Mouse (Mus musculus) thymus, postnatal 4 days (tissue): ENCODE data around the gene Prss12.

Experiments used
- DNase-seq: peaks from one replicate; pipeline ENCODE4 v3.0.0; 2021

Prss12 gene

DNA sequence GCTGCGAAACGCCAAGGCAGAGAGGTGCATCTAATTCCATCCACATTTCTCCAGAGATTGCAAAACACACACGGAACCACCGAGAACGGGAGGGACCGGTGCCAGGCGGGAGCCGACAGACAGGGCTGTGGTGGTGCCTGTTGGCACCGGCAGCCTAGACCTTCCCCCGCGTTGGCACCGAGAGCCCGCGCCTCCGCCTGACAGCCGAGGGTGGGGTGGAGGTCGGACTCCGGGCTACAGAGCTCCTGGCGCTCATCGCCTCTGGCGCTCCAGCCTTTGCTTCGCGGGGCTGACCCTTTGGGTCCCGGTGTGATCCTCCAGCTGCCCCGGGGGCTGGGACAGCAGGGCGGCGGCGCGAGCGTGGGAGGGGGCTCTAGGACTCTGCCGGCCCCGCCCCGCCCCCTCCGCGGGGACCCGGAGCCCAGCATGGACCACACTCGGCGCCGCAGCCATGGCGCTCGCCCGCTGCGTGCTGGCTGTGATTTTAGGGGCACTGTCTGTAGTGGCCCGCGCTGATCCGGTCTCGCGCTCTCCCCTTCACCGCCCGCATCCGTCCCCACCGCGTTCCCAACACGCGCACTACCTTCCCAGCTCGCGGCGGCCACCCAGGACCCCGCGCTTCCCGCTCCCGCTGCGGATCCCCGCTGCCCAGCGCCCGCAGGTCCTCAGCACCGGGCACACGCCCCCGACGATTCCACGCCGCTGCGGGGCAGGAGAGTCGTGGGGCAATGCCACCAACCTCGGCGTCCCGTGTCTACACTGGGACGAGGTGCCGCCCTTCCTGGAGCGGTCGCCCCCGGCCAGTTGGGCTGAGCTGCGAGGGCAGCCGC lies at the start of gene Prss12:
Gene Prss12, plus strand, starts transcription at position 206 of the 830 bp plus-strand sequence.
- peak; percentile 30 for DNase-seq

DNA sequence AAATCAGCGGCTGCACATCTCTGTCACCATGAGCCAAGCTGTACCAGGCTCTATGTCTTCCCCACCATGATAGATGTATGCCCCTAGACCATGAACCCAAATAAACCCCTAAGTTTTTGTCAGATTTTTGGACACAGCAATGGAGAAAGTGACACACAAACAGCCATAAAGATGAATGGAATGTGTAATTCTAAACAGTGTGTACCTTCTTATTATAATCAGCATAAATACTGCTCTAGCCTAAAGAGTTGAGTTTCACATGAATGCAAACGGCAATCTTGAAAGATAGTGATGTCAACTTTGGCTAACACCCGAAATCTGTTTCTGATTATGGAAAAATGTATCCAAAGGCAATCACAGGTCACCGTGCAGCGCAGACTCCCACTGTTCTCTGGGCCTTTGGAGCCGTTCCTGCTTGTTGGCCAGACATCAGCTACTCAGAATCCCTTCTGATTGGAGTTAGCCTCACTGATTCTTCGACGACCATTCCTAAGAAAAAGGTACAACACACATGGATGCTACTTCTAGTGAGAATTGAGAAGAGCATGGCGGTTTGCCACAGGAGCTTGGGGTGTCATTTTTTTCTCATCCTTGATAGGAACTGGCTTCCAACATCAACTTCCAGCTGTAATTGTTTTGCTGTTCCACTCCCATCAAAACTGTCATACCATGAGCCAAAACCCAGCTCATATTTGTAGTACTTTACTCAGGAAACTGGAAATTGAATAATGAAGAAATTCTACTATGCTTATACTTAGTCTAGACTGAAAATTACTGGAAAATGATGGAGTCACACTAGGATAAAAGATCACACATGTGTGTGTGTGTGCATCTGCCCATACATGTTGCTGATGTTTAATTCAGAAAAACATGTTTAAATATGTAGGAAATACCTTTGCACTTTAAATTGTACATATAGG lies 48.9 kb upstream of the Prss12 start:
- no peak for DNase-seq

DNA sequence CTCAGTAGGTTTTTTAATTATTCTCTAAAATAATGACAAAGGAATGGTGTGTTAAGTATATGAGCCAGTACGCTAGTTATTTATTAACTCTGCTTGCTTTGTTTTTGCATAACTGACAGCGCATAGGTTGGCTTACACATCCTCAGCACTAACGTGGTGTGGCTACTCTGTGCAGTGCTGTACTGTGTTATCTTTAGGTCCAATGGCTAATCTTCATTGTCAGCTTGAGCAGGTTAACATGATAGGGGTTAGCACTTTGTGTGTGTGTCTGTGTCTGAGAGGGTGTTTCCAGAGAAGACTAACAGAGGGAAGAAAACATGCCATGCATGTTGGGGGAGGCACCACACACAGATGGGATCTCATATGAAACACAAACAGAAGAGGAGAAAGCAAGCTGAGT lies 41.8 kb upstream of the Prss12 start:
- DNase-seq = no peak

DNA sequence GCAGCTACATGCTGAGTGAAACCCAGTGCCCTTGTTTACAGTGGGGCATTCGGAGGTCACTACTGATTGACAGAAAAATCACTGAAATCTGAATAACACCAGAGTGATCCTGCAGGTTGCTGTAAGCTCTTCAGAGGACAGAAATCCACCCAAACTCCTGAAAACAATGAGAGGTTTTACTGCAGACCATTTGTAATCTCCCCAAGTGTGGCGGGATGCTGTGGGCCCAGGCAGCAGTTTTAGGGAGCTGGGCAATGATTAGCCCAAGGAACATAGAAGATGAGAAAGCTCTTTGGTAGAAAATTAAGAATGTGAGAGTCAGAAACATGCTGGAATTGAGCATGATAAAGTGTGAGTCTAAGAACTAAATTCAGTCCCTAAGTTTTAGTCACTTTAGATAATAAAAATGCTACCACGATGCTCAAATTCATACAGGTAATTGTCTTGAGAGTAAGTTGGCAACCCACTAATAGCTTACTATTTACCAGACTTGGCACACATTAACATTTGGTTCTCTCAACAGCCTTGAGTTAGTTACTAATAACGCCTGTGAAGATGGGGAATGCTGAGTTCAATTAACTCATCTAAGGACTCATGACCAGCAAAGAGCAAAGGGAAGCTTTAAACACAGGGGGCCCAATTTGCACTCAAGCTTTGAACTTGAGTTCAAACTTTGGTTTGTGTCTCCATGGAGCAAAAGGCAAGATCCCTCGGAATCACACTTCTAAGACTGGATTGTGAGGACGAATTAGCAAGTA lies 34.7 kb upstream of the Prss12 start:
- DNase-seq = no peak

DNA sequence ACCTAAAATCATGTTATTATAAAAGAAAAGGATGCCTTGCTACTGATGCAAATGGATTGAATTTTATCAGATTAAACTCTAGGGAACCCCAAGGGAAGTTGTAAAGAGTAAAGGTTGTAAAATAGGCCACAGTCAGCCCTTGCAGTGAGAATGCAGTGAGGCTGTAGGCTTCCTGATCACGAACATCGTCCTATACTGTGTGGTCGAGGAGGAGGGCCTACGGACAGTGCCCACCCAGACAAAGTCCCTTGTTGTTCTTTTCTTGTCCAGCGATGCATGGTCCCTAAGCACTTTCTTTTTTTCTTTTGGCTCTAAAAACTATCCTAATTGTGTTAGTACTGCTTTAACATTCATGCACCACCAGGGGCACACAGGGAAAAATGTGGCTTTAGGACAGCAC lies 33.5 kb upstream of the Prss12 start:
- DNase-seq = no peak

DNA sequence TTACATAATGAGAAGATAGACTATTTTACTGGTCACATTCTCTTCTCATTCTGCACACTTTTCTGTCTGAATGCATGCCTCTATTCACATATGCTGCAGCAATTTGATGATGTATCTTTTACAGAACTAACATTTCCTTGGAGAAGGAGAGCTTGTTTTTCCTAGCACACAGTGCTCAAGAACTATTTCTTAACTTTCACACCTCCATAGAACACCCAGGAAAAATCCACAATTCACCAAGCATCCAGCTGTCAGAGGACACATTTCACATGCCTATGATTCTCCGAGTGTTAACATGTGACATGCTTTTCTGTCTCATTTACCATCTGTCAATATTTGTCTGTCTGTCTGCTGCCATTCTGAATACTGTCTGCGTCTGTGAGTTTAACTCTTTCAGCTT lies 21.1 kb upstream of the Prss12 start:
- DNase-seq = no peak

DNA sequence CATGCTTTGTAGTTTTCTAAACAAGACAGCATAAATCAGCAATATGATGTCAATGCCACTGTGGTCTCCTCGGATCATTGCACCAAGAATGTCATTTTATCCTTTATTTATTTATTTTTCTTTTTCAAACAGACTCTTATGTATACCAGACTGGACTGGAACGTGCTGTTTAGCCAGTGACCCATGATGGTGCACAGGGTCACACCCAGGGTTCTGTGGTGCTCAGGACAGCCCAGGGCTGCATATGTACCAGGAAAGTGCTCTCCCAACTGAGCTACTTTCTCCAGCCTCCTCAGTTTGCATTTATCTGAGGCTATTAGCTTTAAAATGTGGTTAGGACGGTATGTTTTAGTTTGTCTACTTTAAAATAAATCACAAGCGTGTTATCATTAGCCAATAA lies 18.7 kb upstream of the Prss12 start:
- no peak for DNase-seq

DNA sequence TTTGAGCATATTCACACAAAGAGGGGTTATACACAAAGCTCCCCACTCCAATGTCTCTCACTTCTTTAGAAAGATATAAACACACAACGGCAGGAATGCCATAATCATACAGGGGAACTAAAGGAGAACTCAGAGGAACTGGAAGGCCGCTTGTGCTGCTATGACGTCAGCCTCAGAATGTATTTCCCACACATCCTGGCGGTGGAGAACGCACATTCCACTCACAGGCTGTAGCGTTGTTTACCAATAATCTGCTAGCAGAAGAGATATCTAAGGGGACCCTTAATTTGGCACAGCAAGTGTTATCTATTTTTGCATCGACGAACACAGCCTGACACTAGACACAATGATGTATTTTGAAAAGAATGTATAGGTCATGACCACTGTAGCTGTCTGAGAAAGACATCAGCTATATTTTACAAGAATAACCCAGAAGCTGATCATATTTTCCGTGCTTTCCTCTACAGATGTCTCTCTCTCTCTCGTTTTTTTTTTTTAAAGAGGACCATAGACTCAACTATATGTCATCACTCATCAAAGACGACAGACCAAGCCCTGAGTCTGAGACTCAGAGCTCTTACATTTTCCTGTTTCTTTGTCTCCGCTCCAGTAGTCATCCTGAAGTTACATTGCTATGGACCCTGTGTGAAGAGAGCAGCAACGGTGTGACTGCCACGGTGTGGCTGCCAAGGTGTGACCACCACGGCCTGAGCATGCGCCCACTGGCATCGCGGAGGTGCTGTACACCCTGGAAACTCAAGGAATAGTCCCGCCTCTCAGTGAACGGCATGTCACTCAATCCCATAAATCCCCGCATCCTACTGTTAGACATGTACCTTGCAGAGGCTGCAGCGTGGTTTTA lies 16.9 kb upstream of the Prss12 start:
- DNase-seq = no peak

DNA sequence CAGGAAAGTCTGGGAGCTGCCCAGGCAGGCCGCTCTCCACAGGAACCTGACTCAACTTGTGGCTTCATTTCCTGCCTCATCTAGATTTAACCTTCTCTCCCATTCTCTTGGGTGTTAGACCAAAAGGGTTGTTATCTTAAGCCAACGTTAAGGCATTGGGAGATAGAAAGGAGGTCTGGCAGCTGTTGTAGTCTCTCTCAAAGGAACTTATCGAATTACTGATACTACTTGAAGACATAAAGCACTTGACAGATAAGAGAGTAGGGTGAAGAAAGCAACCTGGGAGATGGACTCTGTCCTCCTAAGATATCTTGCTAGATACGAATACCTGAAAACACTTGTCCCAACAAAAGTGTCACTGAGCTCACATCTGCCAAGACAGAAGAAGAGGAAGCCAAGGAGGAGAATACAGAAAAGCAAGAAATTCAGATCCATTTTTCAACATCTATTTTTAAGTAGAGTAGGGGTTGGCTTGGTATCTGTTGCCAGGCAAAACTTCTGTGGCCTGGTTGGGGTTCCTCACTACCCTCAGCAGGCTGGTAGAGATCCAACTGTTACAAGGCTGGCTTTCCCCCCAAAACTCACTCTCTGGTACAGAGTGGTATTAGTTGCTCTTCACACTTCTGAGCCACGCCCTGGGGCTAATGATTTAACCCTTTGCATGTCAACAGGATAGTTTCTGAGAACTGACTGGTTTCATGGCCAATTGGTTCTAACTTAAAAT lies 14.6 kb upstream of the Prss12 start:
- DNase-seq = no peak

DNA sequence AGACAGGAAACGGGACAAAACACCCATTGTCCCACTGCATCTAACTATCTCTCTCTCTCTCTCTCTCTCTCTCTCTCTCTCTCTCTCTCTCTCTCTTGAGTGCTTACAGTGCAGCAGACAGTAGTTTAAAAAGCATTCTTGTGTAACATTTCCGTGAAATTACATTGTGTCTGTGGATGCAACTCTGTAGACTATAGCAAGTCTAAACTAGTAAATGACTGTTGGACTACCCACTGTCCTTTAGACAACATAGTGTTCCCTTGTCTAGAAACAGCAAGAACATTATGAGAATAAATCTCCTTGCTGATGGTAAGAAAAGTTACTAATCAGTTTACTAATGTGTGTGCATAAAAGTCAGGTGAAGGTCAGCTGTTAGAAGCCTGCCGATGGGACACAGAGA lies 13.4 kb upstream of the Prss12 start:
- DNase-seq = no peak

DNA sequence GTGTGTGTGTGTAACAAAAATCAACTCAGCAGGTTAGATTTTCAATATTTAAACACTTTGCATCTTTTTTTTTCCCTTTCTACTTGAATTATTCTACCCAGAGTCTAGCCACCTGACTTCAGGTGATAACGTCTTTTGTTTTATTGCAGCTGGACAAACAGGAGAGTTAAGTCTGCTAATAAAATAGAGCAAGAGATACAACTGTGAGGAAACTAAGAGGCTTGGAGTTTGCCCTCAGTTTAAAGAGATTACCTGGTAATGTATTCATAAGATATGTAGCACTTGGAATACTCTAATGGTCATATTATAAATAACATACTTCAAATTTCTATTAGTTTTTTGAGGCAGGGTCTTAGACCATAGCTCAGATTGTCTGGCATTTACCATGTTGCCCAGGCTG lies 9.1 kb upstream of the Prss12 start:
- DNase-seq = no peak

DNA sequence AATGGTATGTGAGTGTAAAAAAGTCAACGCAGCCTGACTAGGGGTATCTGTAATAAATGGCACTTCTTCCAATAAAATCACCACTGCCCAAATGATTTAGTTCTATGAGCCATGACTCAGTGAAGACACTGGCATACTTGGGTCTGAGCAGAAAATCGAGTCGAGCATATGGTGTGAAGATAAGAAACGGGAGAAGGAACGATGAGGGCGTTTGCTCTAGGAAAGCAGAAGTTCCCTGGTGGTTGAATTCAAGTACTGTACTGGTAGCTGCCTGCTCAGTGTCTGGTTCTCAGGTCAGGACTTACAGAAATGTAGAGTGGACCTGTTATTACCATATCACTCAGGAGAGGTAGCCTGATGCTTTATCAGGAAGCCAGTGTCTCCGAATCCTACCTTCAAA lies 6.2 kb upstream of the Prss12 start:
- no peak for DNase-seq

DNA sequence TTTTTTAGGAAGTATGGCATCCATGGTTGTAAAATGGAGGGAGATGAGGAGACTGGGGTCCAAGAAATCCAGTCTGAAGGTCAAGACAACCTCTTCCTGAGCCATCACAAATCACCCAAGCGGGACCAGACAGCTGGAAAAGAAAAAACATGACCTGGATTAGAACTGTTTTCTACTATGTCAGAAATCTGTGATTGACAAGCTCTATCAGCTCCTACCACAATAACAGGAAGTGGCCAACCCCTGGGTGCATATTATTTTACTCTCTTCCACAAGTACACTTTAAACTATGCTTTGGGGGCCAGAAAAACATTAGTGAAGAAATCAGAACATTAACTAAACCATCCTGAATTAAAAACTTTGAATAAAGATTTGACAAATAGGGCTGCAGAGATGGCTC lies 2.2 kb upstream of the Prss12 start:
- DNase-seq = no peak

DNA sequence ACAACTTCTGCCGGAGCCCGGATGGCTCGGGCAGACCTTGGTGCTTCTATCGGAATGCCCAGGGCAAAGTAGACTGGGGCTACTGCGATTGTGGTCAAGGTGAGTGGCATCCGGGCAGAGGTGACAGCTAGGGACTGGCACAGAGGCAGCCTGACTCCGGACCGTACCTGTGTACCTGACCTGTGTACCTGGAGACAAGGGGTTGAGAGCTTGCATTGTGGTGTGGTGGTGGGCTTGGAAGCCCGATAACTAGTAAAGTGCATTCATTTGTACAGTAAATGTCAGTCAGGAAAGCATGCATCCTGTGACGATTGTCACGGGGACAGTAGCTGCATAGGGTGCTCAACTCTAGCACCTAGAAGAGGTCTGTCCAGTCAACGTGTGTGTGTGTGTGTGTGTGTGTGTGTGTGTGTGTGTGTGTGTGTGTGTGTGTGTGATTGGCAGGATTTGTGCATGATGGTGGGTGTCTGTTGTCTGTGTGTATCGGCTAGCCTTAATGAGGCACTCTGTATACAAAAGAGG lies 886 bp downstream of the Prss12 start:
- DNase-seq = peak; percentile 9

DNA sequence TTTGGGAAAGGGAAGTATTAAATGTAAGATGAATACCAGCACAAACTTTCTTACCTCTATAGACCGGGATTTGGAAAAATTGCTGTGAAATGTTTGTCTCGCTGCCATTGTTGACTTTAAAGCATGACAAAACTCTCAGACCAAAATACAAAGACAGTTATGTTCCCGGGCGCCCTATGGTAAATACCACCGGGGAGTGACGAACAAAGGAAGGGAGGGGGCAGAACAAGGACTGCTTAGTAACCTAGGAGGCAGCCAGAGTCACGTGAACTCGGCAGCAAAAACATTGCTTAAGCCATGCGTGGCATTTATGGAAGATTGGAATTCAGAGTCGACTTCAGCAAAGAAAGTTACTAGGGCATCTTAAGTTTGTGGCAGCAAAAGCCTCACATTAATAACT lies 1.4 kb downstream of the Prss12 start:
- DNase-seq = no peak

DNA sequence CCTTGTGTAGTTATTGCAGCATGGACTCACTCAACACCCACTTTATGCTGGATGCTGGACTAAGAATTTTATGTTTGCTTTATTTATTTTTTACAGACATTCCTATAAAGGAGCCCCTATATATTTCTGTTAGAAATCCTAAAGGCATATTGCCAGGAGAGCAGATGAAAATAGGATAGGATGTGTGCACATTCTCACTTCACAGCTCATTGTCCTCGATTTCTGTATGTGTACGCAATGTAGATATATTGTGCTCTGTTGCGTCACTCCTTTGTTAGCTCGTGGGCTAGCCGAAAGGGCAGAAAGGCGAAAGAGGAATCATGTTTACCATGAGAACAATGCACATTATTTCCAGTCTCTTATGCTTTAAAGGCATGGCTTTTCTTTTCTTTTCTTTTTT lies 3.4 kb downstream of the Prss12 start:
- no peak for DNase-seq

DNA sequence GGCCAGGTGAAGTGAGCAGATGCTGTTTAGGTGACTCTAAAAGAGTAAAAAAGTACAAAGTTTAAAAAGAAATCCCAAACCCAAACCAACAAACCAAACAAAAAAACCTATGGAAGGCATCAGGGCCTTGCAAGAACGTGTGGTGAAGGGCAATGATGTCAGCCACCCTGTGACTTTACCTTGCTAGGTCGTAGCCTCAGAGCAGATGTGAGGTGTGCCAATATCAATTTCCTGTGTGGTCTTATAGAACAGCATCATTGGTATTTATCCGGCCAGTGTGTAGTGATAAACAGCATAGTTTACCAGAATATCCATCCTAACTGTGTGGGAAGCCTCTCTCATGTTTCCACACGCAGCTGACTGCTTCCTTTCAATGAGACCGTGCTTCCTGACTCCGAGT lies 6.2 kb downstream of the Prss12 start:
- no peak for DNase-seq

DNA sequence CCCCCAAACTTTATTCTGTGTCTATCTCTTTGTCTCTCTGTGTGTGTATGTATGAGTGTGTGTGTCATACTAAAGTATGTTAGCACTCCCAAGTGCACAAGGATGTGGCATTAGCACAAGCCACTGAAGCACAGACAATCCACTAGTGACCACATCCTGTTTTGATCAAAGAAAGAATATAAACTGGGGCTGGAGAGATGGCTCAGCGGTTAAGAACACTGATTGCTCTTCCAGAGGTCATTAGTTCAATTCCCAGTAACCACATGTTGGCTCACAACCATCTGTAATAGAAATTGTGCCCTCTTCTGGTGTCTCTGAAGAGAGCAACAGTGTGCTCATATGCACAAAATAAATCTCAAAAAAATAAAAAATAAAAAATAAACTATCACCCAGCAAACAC lies 12.8 kb downstream of the Prss12 start:
- DNase-seq = no peak

DNA sequence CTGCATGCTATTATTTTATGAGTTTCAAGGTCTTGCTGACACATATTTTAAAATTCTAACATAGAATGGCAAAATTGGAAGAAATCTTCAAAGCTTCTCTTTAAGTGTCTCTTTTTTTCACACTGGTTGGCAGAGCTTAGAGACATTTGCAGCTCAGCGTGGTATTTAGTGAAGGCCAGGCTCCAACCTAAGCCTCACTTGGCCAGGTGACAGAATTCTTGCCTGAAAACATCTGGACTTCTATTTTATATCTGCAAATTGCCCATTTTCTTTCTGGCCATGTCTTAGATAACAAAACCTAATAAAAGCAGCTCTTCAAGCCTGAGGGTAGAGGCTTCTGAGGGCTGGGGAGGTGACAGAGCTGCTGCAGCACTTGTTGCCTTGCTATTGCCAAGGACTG lies 13.7 kb downstream of the Prss12 start:
- DNase-seq = no peak

DNA sequence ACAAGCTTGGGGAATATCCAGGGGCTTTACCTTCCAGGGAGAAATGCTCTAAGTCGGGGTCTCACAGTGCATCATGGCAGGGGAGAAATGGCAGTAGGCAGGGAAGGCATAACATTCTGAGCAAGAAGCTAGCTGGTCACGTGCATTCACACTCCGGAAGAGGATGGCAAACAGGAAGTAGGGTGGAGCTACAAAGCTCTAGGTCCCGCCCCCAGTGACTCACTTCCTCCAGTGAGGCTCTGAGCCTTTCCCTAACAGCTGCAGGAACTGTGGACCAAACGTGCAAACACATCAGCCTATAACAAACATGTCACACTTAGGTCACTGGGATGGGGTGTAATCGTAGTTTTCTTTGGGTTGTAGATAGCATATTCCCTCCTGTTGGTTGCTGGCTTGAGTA lies 15.6 kb downstream of the Prss12 start:
- no peak for DNase-seq

DNA sequence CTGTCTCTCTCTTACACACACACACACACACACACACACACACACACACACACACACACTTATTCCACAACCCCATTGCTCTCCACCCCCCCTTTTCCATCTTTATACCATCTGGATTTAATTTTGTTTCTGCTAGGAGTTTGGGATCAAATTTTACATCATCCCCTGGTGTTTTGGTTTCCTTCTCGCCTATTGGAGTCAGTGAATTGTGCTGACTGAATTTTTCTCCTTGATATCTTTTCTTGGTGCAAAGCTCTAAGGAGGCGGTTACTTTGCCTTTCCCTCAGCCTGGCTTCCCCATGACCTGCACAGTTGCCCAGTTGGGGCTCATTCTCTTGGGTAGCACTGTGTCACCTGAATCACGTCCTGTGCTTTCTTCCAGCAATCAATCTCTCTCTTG lies 30.1 kb downstream of the Prss12 start:
- DNase-seq = no peak
